Mouse (Mus musculus) c-Kit-negative CD71-positive TER-119-positive erythroid progenitor cells, embryonic 14.5 days (primary cell): ENCODE results near the gene Igsf6.
"Not testable (repeated sequence)": the region's sequence is repeated elsewhere in the genome, so short reads cannot be mapped to it uniquely, and the experiment has no call there.

Experiments used
- DNase-seq: peaks from one replicate; pipeline ENCODE4 v3.0.0-alpha.2; 2013; ENCODE audit warnings: low read depth, low spot score

Igsf6 gene

DNA sequence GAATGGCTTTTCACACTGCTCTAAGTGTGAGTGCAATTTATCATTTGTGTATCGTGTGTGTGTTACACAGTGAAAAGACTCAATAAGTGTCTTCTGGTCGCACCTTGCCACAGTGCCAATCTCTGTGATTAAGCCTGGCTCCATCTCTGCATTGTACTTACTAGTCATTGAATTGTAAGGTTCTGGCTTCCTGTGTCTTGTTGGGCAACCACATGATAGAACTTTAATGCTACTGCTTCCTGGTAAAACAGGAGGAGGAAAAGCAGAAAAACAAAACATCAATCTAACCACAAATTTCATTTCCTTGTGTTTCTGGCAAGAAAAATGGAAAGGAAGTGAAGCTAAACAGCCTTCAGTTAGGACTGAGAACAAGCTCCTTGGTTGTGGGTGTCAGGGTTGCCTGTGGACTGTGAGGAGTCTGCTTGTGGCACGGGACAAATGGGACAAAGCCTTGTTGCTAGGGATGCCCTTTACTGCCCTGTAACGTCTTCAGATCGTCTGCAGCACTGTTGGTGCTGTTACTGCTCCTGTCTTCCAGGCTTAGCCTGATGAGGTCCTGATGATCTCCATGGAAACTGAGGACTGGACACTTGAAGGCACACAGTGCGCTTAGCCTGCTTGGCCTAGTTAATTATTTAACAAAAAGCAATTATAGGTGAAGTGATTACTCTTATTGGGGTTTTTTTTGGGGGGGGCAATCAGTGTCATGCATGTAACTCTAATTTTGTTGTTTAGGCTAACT is 14.7 kb downstream of the Igsf6 start:
- DNase-seq: no peak

DNA sequence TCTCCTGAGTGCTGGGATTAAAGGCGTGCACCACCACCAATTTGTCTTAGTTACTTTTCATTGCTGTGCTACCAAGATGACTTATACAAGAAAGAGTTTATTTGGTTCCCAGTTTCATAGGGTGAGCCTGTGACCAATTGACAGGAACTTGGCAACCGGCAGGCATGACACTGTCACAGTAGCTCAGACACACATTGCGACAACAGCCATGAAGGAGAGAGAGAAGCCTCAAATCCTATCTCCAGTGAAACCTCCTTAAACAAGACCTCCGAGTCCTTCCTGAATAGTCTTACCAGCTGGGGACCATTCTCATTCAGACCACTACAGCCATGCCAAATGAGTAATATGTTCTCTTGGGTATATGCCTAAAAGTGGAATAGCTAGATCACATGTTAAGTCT is 21.3 kb downstream of the Igsf6 start:
- no peak for DNase-seq

DNA sequence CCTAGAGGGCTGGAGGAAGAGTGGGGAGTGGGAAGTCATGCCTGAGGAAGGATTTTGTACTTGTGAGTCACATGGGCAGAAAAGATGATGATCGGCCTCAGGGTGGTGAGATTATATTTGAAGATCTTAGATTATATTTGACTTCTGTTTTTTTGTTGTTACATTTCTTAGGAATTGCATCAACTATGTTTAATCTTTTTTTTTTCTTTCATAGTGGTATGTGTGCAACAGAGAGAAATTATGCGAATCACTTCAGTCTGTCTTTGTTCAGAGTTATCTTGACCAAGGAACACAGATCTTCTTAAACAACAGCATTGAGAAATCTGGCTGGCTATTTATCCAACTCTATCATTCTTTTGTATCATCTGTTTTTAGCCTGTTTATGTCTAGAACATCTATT is 26.7 kb downstream of the Igsf6 start:
- no peak for DNase-seq

DNA sequence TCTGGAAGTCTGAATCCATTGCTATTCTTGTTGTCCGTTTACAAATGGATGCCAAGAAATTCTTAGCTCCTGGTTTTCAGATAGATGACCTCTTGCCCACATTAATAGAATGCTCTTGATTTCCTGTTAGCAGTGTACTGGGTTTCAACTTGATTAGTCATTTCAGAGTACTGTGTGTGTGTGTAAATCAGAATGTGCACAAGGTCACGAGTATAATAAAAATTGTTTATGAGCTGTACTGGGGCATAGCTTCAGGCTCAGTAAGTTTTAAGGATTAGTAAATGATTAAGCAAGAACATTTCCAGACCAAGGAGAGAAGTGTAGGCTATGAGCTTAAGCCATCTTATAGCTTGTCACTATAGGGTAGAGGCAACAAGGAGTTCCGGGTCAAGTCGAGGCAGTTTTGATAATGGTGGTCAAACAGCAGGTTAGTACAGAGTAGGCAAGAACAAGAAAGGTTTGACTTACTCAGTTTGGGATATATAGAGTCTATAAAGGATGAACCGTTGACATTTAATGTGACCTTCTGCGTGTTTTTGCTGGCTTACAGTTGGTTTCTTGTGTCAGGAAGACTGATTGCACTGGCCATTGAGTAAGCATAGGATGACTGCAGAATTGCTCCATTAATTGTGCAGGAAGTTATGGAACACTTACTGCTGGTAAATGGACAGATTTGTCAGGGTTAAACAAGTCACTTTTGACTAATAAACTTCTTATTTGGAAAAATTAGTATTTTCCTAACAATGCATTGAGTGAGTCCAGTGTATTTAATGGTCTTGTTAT is 28.5 kb downstream of the Igsf6 start:
- DNase-seq: no peak

DNA sequence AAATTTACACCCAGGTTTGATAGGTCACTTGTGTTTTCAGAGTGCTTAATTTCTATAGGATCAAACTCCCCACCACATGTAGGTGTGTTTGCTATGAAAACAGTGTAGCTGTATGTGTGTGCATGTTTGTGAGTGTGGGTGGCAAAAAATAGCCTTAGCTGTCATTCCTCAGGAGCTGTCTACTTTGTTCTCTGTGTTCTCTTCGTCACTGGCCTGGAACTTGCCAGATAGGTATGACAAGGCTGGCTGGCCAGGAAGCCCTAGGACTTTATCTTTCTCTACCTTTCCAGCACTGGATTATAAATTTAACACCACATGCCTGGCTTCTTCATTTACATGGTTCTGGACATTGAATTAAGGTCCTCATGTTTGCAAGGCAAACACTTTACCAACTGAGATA is 30.1 kb downstream of the Igsf6 start:
- no peak for DNase-seq

DNA sequence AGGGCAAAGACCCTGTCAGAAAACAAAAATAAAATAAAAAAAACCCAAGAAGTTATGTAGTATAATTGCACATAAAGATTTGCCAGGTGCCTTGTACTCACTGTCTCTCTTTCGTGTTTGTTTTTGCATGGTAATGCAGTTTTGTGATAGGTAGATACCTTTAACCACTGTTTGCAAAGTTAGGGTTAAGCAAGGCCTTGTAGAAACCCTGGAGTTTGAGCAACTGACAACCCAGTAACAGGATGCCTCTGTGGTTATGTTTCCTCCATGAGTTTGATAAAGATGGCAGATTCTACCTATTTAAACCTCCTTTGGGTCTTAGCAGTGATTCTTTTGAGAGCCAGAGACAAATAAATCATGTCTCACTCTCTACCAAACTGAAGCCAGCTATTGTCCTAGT is 30.9 kb downstream of the Igsf6 start:
- no peak for DNase-seq

DNA sequence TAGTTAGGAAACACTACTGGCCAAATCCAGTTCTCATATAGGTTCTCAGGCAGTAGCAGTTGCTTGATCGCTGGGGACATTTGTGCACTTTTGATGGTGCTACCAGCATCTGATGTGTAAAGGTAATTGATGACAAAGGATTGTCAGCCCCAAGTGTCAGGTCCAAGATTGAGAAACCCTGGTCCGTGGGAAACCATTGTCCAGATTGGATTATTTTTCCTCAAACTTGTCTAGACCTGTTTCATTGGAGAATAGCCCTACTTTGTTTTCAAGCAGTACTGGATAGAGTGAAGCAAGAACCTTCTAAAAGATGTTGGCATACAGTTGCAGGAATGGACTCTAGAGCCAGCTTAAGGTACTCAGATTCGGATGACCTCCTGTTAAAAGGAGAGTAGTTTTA is 31.4 kb downstream of the Igsf6 start:
- DNase-seq: no peak

DNA sequence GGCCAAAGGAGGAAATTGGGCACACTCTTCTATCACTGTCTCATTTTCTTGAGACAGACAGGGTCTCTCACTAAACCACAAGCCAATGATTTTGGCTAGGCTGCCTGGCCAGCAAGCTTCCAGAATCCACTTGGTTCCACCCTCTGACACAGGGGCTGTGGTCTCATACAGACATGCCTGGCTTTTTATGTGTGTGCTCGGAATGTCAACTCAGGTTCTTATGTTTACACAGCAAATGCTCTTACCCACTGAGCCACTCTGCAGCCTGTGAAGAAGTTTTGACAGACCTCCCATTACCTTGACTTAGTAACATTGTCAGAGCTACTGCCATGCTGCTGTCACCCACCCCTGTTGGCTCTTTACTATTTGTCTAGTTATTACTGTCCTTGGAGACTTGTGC is 32.4 kb downstream of the Igsf6 start:
- no peak for DNase-seq

DNA sequence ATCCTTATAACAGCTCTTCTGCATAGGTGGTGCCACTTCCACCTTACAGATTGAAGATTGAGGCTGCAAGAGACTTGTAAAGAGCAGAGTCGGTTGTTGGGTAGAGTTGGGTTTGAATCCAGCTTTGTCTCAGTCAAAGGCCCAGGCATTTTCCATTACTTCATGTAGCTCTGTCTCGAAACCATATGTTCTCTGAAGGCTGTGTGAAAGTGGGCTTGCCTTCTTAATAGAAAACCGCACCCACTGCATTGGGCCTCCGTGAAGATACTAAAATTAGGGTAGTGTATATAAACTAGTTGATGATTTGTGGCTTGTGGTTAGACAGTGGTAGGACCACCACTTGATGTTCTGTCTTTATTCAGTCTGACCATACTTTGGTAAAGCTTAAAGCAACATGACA is 33.8 kb downstream of the Igsf6 start:
- DNase-seq: no peak

DNA sequence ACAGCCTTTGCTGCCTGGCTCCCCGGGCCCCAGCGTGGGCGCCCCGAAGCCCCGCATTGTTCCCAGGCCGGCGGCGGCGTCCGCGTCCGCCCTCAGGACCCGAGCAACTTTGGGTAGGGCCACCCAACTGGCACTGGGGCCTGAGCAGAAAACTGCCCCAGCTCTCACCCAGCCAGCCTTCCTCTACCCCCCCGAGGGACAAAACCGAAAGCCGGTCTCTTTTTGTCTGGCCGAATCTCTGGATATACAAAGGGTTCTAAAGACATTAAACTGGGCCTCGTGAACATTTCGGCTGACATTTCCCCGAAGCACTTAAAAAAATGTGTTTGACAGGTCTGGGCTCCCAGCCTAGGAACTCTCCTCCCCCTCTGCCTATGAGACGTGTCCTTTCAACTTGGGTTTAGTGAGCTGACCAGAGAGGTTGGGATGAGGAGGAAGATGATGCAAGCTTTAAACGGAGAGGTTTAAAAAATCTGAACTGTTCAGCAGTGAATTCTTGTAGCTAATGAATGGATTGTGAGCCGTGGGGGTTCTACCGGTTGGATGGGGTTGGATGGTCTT is 39.1 kb downstream of the Igsf6 start:
- DNase-seq: no peak

DNA sequence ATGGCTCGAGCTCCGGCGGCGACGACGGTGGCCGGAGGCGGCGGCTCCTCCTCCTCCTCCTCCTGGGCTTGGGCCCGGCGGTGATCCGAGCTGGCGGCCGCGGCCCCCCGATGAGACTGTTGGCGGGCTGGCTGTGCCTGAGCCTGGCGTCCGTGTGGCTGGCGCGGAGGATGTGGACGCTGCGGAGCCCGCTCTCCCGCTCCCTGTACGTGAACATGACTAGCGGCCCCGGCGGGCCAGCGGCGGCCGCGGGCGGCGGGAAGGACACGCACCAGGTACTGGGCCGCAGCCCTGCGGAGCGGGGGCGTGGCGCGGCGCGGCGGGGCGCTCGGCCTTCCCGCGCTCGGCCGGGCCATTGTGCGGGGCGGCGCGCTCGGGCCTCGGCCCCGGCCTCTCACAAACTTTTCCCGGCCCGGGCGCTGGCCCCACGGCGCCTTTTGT is 39.7 kb downstream of the Igsf6 start:
- DNase-seq: peak; percentile 56

DNA sequence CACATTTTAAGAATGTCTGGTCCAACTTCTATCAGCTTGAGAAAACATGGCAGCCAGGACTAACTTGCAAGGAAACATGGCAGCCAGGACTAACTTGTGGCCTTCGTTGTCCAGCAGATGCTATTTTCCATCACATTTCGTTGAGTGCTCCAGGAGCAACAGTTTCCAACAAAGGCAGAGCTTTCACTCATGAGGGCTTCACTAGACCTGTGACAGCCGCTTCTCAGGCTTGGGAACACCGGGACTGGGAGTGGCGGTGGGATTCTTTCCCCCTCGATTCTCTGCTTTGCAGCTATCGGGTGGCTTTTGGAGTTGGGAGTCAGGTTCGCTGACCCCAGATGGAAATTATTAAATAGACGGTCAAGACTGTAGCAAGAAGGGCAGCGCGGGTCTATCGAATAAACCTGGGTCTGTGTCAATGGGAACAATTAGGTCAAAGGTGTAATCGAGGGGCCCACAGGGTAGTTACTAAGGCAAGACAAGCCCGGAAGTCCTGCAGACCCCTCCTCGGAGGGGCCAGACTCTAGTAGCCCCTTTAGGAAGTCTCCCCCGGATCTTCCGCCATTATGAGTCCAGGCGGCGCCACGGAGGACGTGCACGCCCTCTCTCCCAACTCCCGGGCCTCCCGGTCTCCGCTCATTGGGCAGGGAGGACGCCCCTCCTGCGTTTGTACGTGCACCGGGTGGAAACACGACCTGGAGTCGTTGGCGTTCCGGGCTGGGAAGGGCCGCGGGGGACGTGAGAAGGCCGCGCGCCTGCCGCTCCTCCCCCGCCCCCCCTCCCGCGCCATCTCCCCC is 40.3 kb downstream of the Igsf6 start, which contains the start of gene Mettl9:
Gene Mettl9, plus strand, starts transcription at position 590 of the 797 bp plus-strand sequence.
- DNase-seq: peak; percentile 87

DNA sequence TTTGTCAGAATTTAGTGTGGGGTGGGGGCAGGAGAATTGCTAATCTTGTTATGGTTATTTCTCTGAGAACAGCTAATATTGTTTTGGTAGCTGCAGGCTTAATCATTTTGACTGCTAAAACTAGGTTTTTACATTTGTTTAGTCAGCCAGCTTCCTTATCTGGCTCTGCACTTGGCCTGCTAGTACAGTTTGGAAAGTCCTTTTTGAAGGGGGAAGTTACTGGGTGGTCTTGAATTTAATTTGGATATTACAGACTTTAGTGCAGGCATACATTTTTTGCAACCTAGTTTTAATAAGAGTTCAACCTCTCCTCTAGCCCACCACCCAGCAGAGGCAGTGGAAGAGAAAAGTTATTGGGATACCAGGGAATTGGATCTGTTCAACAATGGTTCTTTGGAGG is 44.4 kb downstream of the Igsf6 start:
- not testable (repeated sequence) for DNase-seq

DNA sequence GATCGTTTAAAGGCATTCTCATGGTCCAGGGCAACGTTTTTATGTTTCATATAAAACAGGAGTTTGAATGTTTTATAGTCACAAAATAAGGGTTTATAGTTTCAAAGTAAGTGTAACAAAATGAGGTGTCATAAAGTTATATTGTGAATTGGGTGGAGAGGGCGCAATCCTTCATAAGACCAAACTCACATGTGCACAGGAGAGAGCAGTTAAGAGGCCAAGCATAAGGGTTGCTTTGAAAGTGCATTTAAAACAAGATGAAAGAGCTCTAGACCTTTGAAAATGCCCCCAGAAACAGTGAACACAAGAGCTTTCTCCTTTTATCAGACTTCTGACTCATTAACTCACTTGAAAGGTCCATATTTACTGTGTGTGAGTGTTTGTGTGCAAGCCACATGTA is 48.1 kb downstream of the Igsf6 start:
- DNase-seq: no peak

DNA sequence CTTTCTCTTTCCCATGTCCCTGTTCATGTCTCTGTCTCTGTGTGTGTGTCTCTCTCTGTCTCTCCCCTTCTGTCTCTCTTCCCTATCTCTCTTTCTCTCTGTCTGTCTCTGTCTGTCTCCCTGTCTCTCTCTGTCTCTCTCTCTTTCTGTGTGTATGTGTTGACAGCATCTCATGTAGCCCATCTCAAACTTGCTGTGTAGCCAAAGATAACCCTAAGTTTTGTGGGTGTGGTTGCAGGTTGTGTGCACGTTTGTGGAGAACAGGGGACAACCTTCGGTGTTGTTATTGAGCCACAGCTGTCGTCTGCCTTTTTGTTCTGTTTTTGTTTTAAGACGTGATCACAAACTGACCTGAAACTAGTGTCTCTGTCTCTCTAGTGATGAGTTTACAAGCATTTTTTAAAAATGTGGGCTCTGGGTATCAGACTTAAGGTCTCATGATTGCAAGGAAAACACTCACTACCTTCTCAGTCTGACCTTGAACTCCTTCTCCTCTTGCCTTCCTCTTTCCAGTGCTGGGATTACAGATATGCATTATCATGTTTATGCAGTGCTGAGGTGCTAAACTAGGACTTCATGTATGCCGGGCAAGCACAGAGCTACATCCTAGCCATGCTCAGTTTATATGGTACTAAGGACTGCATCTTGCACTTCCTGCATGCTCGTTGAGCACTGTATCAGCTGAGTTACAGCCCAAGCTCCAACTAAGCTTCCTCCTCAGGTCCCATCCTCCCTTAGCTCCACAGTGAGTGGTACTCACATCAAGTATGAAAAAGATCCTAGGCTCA is 49.0 kb downstream of the Igsf6 start:
- DNase-seq: no peak

DNA sequence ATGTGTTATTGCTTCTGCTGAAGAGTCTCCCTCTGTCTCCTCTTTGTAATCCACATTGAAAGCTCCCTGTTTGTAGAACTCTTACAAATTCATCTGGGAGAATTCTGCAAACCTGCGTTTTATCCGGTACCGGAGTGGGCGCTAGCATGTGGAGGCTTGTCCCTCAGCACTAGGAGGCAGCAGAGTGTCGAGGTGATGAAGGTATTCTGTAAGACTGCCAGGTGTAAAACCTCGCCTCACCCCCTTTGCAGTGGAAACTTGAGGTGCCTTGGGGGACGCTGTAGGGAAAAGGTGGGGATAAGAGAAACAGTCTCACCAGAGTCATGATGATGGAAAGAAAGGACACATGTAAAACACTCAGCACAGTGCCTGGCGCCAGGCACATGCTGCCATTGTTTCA is 54.1 kb downstream of the Igsf6 start:
- DNase-seq: no peak

DNA sequence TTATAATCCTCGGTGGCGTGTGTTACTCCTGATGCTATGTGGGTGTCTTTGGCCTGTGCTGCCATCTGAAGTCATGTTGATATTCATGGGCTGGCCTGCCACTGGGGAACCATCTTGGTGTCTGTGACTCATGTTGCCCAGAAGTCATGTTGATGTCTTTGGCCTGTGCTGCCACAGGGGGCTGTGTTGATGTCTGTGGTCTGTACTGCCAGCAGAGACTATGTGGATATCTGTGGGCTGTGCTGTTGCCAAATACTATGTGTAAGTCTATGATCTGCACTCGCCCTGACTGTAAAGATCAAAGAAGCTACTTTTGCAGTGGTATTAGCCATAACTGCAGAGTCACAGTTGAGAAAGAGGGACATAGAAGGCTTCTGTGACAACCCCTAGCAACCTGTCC is 55.6 kb downstream of the Igsf6 start:
- DNase-seq: no peak

DNA sequence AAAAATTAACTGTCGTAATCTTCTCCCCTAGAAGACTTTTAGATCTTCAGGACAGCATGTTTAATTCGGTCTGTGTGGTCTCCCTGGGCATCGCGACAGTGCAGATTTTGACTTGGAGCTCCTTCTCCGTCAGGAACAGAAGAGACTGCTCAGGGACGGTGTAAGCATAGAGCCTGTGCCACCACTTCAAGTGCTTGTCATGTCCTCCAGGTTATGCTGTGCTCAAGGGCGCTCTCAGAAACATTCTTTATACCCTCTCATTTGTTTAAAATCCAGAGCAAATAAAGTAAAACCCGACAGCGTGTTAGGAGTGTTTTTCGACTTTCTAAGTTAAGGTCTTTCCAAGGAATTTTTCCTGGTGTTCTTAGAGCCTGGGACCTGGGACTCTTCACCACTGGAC is 59.9 kb downstream of the Igsf6 start:
- no peak for DNase-seq
